Mouse (Mus musculus): ENCODE measurements around the gene Csnk1e.

- no peak for TF ChIP-seq CTCF (conservative IDR thresholded peaks at IDR 0.05 in 1 of 2, IDR thresholded peaks at IDR 0.05 in 1 of 2; ENCODE audit: low read depth in 2 of 2, low read length in 2 of 2)
- no peak for TF ChIP-seq POLR2AphosphoS2 (IDR thresholded peaks at IDR 0.05; ENCODE audit: low read depth, low read length)
- TF ChIP-seq MAFK (IDR thresholded peaks at IDR 0.05; ENCODE audit: insufficient replicate concordance, low read length): peak; percentile 4; the same call in 1 of the 2 replicates
- no peak for TF ChIP-seq POLR2A (IDR thresholded peaks at IDR 0.05; ENCODE audit: low read depth, low read length)
Measured at GRCm38 (mm10) chr15:79418677-79419076, 36.7 kb downstream of the Csnk1e start.
